Mouse (Mus musculus) kidney, embryonic 15.5 days (tissue): Measurements from ENCODE around the gene Gm4846. TPM values are rescaled to one million over a fixed set of nuclear protein-coding genes. Genes with fewer than 3 reads are reported as not detected.
"Not testable (repeated sequence)": the region's sequence is repeated elsewhere in the genome, so short reads cannot be mapped to it uniquely, and the experiment has no call there.

Source experiments
- ATAC-seq: fragments of 200-750 bp; cut with Nextera tagmentation; replicated peaks from 2 replicates; pipeline ENCODE4 v1.8.0; 2017; ENCODE audit warnings: moderate TSS enrichment; ENCODE audit not compliant: low FRiP score
- H3K27ac ChIP-seq: fragments of 300-500 bp; sonication (generic); 2 replicates; pipeline ENCODE4 v1.5.1; 2015; ENCODE audit warnings: mild to moderate bottlenecking, inconsistent platforms
- H3K27me3 ChIP-seq: fragments of 300-500 bp; sonication (generic); 2 replicates; pipeline ENCODE4 v1.6.1; 2015; ENCODE audit warnings: inconsistent platforms
- H3K36me3 ChIP-seq: fragments of 300-500 bp; sonication (generic); 2 replicates; pipeline ENCODE4 v1.6.1; 2015; ENCODE audit warnings: inconsistent platforms
- H3K4me1 ChIP-seq: fragments of 300-500 bp; sonication (generic); 2 replicates; pipeline ENCODE4 v1.6.1; 2015; ENCODE audit warnings: inconsistent platforms
- H3K4me2 ChIP-seq: fragments of 300-500 bp; sonication (generic); 2 replicates; pipeline ENCODE4 v1.6.1; 2015; ENCODE audit warnings: moderate library complexity, mild to moderate bottlenecking, inconsistent platforms
- H3K4me3 ChIP-seq: fragments of 300-500 bp; sonication (generic); replicated peaks from 2 replicates; pipeline ENCODE4 v1.5.1; 2015; ENCODE audit warnings: mild to moderate bottlenecking, inconsistent platforms
- H3K9ac ChIP-seq: fragments of 300-500 bp; sonication (generic); 2 replicates; pipeline ENCODE4 v1.6.1; 2015; ENCODE audit warnings: mild to moderate bottlenecking, inconsistent platforms
- H3K9me3 ChIP-seq: fragments of 300-500 bp; sonication (generic); replicated peaks from 2 replicates; pipeline ENCODE4 v1.6.1; 2016; ENCODE audit warnings: inconsistent platforms
- WGBS: fragments of 180-500 bp; shearing (Covaris S2); methylation state at CpG from one replicate; pipeline ENCODE4 v1.1.7; 2015; ENCODE audit warnings: mixed read lengths; 5-methylcytosine and 5-hydroxymethylcytosine counted together
- polyA plus RNA-seq: library from polyadenylated mRNA; unstranded; fragments of >200 nt; fragmentation: Nextera tagmentation; extraction: Ambion mirVana; gene quantifications from 2 replicates; pipeline ENCODE4 v1.2.1, GENCODE M21; 2015

Gm4846 gene
- polyA plus RNA-seq: not detected in 2 replicates

GRCm38 (mm10) chr1:166497488-166497887 lies at the start of gene Gm4846:
Gm4846 (minus strand) TSS chr1:166497588.
- not testable (repeated sequence) for H3K4me2 ChIP-seq, ATAC-seq, H3K27ac ChIP-seq, H3K9me3 ChIP-seq, H3K4me1 ChIP-seq, H3K36me3 ChIP-seq, H3K27me3 ChIP-seq, H3K4me3 ChIP-seq, H3K9ac ChIP-seq
- WGBS: 62% methylated on average over 1 of the region's 1 CpGs

- H3K27me3 ChIP-seq, H3K4me1 ChIP-seq, H3K9ac ChIP-seq, H3K27ac ChIP-seq, H3K4me3 ChIP-seq, H3K9me3 ChIP-seq, ATAC-seq, H3K36me3 ChIP-seq, H3K4me2 ChIP-seq: not testable (repeated sequence)
- WGBS: 76% methylated on average over 2 of the region's 2 CpGs
Observed at GRCm38 (mm10) chr1:166531521-166531920, 34.1 kb upstream of the Gm4846 start.

GRCm38 (mm10) chr1:166524709-166525108 lies 27.3 kb upstream of the Gm4846 start:
- H3K4me2 ChIP-seq, H3K9me3 ChIP-seq, H3K4me1 ChIP-seq, H3K27me3 ChIP-seq, ATAC-seq, H3K36me3 ChIP-seq, H3K27ac ChIP-seq, H3K4me3 ChIP-seq, H3K9ac ChIP-seq: not testable (repeated sequence)
- 84% methylated on average over 2 of the region's 2 CpGs for WGBS

GRCm38 (mm10) chr1:166519626-166520025 lies 22.2 kb upstream of the Gm4846 start:
- not testable (repeated sequence) for H3K9ac ChIP-seq, ATAC-seq, H3K4me1 ChIP-seq, H3K27me3 ChIP-seq, H3K9me3 ChIP-seq, H3K36me3 ChIP-seq, H3K27ac ChIP-seq, H3K4me2 ChIP-seq, H3K4me3 ChIP-seq
- 91% methylated on average over 6 of the region's 6 CpGs for WGBS

GRCm38 (mm10) chr1:166516556-166516955 lies 19.2 kb upstream of the Gm4846 start:
- no peaks in the 10 kb centered on the region for H3K9me3 ChIP-seq
- 92% methylated on average over 1 of the region's 1 CpGs for WGBS
- no peak overlapping the region for H3K4me3 ChIP-seq
- no peak overlapping the region for H3K4me2 ChIP-seq
- H3K4me1 ChIP-seq: no peaks in the 10 kb centered on the region
- no peaks in the 10 kb centered on the region for H3K27me3 ChIP-seq
- no peaks in the 10 kb centered on the region for H3K36me3 ChIP-seq
- no peak overlapping the region for H3K9ac ChIP-seq
- ATAC-seq: no peak
- no peak overlapping the region for H3K27ac ChIP-seq

- not testable (repeated sequence) for H3K27me3 ChIP-seq, H3K9ac ChIP-seq, ATAC-seq, H3K4me3 ChIP-seq, H3K9me3 ChIP-seq, H3K4me2 ChIP-seq, H3K4me1 ChIP-seq, H3K27ac ChIP-seq, H3K36me3 ChIP-seq
- 87% methylated on average over 2 of the region's 2 CpGs for WGBS
Observed at GRCm38 (mm10) chr1:166504206-166504605, 6.8 kb upstream of the Gm4846 start.

- Histone ChIP-seq H3K9me3 (no peaks in the 10 kb centered on the region), H3K4me2 (no peak overlapping the region), H3K9ac (no peak overlapping the region), H3K27ac (no peak overlapping the region), H3K4me3 (no peak overlapping the region), H3K27me3 (no peaks in the 10 kb centered on the region), H3K4me1 (no peaks in the 10 kb centered on the region), H3K36me3 (no peaks in the 10 kb centered on the region)
- 94% methylated on average over 2 of the region's 2 CpGs for WGBS
- no peak for ATAC-seq
Observed at GRCm38 (mm10) chr1:166479503-166479902, 17.9 kb downstream of the Gm4846 start.

- H3K9me3 ChIP-seq: no peaks in the 10 kb centered on the region
- no peak overlapping the region for H3K9ac ChIP-seq
- no peak overlapping the region for H3K4me2 ChIP-seq
- ATAC-seq: no peak
- H3K27me3 ChIP-seq: no peaks in the 10 kb centered on the region
- no peaks in the 10 kb centered on the region for H3K36me3 ChIP-seq
- H3K27ac ChIP-seq: no peak overlapping the region
- WGBS: 85% methylated on average over 3 of the region's 3 CpGs
- no peaks in the 10 kb centered on the region for H3K4me1 ChIP-seq
- no peak overlapping the region for H3K4me3 ChIP-seq
Observed at GRCm38 (mm10) chr1:166467172-166467571, 30.2 kb downstream of the Gm4846 start.

- WGBS: 86% methylated on average over 4 of the region's 4 CpGs
- Histone ChIP-seq H3K4me2 (no peak overlapping the region), H3K9me3 (no peaks in the 10 kb centered on the region), H3K4me1 (no peaks in the 10 kb centered on the region), H3K27me3 (no peaks in the 10 kb centered on the region), H3K4me3 (no peak overlapping the region), H3K27ac (no peak overlapping the region), H3K9ac (no peak overlapping the region), H3K36me3 (no peaks in the 10 kb centered on the region)
- ATAC-seq: no peak
Observed at GRCm38 (mm10) chr1:166462544-166462943, 34.8 kb downstream of the Gm4846 start.

- Histone ChIP-seq H3K36me3 (no peaks in the 10 kb centered on the region), H3K4me2 (no peak overlapping the region), H3K27me3 (no peaks in the 10 kb centered on the region), H3K4me3 (no peak overlapping the region), H3K4me1 (no peaks in the 10 kb centered on the region), H3K9me3 (no peaks in the 10 kb centered on the region), H3K27ac (no peak overlapping the region), H3K9ac (no peak overlapping the region)
- WGBS: 88% methylated on average over 3 of the region's 3 CpGs
- ATAC-seq: no peak
Observed at GRCm38 (mm10) chr1:166441992-166442391, 55.4 kb downstream of the Gm4846 start.

GRCm38 (mm10) chr1:166439426-166439825 lies 58.0 kb downstream of the Gm4846 start:
- no peaks in the 10 kb centered on the region for H3K9me3 ChIP-seq
- no peak overlapping the region for H3K4me3 ChIP-seq
- no peak overlapping the region for H3K9ac ChIP-seq
- no peaks in the 10 kb centered on the region for H3K36me3 ChIP-seq
- H3K27me3 ChIP-seq: no peaks in the 10 kb centered on the region
- 64% methylated on average over 6 of the region's 6 CpGs for WGBS
- no peak overlapping the region for H3K4me2 ChIP-seq
- ATAC-seq: no peak
- H3K4me1 ChIP-seq: no peaks in the 10 kb centered on the region
- H3K27ac ChIP-seq: no peak overlapping the region
